Mouse (Mus musculus) retina, adult 2 months (tissue): ENCODE data around the gene Sipa1l3.
A peak's percentile ranks its signal among the peaks of the same experiment; 100 is the strongest.

ENCODE experiments used
- DNase-seq: peaks from one replicate; pipeline ENCODE4 v3.0.0-alpha.2; 2012; ENCODE audit warnings: low read depth, low spot score

Gene Sipa1l3

DNA sequence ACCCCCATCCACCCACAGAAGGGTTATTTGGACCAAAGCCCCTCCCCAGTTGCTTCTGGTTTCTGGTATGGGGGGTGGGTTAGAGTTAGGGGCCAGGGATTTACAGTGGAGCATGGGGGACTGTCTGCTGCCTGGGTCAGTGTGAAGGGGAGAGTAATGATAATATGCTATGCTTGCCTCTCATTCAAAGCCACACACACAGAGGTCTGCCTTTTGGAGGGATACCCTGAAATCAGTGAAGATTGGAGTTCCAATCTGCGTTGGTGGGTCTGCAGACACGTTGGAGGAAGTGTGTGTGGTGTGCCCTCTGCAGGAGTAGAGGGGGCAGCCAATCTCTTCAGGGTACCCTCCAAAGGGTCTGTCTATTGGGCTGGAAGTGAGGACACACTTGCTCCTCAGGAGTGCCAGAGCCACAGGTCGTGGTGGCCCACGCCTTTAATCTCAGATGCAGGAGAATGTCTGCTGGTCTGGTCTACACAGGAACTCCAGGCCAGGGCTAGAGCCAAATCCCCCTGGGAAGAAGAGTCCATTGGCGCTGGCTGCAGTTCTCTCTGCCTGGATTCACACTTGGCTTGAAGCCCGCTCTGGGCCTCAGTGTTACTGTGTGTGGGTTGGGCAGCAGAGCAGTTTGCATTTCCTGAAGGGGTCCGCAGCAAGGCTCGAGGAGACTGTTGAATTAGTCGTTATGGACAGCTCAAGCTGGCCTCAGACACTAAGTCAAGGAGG is 213.0 kb downstream of the Sipa1l3 start:
- DNase-seq, result no peak

GRCm38 (mm10) chr7:29304463-29305262 is 213.8 kb downstream of the Sipa1l3 start:
- no peak for DNase-seq

- peak; percentile 59 for DNase-seq
These were observed 214.5 kb downstream of the Sipa1l3 start, which contains the start of gene Dpf1 for GRCm38 (mm10) chr7:29303738-29304462. Gene Dpf1, plus strand, starts transcription at chr7:29303951.

GRCm38 (mm10) chr7:29302641-29303040 is 215.8 kb downstream of the Sipa1l3 start:
- no peak for DNase-seq

GRCm38 (mm10) chr7:29301127-29301566 is 217.3 kb downstream of the Sipa1l3 start:
- no peak for DNase-seq

DNA sequence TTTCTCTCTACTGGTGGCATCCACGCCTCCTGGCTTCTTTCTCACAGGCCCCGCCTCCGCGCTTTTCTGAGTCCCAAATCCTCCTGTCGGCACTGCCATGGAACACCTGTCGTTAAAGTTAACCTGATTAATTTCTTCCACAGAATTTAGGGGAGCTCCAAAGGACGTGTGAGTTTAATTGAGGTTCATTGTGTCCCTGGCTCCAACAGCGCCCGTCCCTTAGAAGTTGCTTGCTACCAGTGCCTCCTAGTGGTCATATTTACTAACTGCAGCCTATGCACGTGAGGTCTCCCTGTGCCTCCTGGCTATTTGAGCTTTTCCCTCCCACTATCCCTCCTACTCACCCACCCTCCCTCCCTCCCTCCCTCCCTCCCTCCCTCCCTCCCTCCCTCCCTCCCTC is 221.4 kb downstream of the Sipa1l3 start:
- peak; percentile 60 for DNase-seq

- DNase-seq, result no peak
These were observed 222.4 kb downstream of the Sipa1l3 start for GRCm38 (mm10) chr7:29295861-29296647.

GRCm38 (mm10) chr7:29294111-29294761 is 224.2 kb downstream of the Sipa1l3 start:
- DNase-seq, result no peak

DNA sequence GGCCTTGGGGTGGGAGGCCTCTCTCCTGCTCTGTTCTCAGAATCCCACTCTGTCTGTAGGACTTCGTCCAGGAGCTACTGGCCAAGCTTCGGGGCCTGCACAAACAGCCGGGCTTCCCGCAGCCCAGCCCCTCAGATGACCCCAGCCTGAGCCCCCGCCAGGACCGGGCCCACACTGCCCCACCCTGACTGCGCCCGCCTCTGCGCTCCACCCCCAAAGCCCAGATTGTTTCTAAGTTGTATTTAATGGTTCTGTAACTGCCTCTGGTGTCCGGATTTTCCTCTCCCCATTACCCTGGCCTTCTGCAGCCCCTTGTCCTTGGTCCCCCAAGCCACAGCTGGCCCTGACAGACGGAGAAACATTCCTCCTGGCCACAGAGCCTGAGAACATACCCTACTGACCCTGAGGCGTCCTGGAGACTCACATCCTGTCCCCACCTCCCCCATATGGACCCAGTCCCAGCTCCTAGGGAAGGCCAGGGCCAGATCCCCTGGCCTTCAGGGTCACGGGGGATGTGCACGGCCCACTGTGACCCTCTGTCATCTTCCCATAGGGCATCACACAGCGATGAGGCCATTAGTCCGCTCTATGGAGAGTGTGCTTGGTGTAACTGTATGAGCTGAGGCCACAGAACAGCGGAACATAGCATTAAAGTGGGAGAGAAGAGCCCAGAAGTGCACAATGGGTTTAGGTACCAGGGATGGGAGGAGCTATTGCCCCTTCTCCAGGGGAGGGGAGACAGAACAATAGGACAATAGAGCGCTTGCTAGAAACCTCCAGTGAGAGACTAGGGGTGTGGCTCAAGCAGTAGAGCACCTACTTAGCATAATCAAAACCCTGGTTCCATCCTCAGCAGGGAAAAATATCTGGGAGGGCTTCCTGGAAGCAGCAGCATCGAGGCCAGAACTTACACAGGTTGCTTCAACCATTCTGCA is 225.0 kb downstream of the Sipa1l3 start:
- no peak for DNase-seq

GRCm38 (mm10) chr7:29292458-29293098 is 225.9 kb downstream of the Sipa1l3 start:
- no peak for DNase-seq

DNA sequence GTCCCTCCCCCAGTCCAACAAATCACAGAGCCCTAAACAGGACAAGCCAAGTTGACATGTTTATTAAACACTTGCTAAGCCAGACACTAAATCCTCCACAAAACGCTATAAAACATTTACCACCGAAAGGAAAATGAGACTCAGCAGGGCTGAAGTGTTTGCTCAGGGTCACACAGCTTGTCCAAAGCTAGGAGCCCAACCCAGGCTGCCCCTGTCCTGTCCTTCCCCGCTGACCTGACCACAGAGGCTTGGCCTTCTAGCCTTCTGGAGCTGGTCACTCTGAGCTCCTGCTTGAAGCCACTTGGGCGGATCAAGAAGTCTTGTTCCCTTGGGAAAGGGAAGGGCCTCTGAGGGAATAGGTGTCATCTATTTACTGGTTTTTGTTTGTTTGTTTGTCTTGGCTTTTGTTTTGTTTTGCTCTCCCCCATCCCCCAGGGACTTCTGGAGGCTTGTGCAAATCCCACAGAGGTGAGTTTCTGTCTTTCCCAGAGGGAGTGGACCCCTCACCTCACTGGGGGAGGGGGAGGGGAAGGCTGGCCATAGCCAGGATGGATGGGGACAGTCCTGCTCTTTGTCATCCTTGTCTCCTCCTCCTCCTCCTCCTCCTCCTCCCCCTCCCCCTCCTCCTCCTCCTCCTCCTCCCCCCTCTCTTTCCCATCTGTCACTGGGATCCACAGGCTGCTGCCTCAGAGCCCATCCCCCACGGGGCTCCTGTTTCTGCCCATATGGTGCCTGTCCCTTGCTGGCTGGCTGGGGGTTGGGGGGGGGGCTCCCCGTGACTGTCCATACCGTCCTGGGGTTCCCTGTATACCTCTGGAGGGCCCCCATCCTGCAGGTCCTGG is 226.6 kb downstream of the Sipa1l3 start:
- DNase-seq, result no peak

DNA sequence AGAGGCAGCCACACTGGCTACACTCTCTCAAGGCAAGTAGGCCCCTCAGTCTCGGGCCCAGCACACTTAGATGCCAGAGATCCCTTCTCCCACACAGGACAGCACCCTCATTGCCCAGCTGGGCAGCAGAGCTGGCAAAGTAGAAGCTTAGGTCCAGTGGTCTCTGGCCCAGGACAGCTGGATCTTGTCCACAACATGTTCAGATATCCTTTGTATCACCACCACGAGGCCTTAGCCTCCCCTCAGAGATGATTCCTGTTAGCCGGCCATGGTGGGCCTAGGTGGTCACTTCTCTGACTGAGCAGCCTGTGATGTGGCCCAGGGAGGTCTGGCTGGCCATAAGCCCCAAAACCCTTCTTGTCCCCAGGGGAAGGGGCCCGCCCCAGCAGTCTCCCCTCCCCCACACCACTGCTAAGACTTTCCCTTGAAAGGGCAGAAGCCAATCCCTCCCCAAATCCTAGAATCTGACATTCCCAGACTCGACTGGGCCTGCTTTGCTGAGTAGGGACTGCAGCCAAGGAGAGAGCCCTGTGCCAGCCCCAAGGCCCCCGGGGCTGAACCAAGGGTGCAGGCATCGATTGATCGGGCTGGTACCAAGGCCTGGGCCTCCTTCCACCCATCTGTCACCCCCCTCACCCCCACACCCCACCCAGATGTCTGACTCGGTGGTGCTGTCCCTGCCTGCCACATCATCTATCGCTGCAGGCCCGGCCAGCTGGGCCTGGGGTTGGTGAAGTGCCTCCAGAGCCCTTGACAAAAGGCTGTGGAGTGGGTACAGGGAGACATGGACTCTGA is 227.6 kb downstream of the Sipa1l3 start:
- no peak for DNase-seq

GRCm38 (mm10) chr7:29289856-29290255 is 228.6 kb downstream of the Sipa1l3 start:
- no peak for DNase-seq

DNA sequence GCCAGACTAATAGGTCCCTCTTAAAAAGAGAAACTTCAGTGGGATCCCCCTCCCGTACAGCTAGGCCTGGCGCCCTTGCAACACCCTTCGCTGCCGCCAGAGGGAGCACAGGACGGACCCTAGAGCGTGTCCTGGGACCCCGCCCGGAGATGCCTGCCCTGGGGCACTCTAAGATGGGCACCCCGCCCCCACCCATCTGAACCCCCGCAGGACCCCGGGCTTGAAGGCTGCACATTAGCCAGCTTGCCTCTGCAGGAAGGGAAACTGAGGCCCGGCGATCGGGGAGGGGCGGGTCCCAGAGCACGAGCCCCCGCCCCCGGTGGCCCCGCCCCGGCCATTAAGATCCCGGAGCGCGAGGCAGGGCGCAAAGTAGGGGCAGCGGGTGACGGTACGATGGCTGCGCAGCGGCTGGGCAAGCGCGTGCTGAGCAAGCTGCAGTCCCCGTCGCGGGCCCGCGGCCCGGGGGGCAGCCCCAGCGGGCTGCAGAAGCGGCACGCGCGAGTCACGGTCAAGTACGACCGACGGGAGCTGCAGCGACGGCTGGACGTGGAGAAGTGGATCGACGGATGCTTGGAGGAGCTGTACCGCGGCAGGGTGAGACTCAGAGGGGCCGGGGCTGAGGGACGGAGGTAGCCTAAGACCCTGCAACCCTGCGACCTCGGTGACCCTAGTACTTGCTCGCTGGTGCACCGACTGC is 229.4 kb downstream of the Sipa1l3 start, which contains the start of gene Ppp1r14a:
Gene Ppp1r14a, plus strand, starts transcription at position 367 of the 697 bp plus-strand sequence.
- no peak for DNase-seq

- no peak for DNase-seq
These were observed 230.4 kb downstream of the Sipa1l3 start for GRCm38 (mm10) chr7:29288079-29288478.

GRCm38 (mm10) chr7:29287481-29287880 is 231.0 kb downstream of the Sipa1l3 start:
- DNase-seq, result no peak

DNA sequence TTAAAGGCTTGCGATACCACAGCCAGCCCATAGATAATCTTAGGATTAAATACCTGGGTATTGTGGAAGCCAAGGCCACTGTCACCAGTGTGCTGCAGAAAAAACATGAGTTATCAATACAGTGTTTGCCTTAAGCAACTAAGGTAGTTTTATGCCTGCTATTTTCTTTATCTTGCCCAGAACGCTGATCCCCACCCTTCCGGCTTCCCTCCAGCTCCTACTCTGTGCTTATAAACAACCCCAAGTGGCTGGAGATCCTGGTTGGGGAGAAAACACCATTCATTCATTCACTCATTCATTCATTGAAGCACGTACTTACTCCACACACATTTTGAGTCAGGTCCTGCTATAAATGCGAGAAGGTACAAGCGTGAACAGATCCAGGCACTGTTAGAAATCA is 233.9 kb downstream of the Sipa1l3 start:
- DNase-seq, result no peak
